Mouse (Mus musculus): ENCODE results near the gene Dap. TPM values are rescaled to one million over a fixed set of nuclear protein-coding genes. Genes with fewer than 3 reads are reported as not detected.

Dap gene
- total RNA-seq, 2 experiments from 2014 or later: 10.0 to 11.7 TPM

DNA sequence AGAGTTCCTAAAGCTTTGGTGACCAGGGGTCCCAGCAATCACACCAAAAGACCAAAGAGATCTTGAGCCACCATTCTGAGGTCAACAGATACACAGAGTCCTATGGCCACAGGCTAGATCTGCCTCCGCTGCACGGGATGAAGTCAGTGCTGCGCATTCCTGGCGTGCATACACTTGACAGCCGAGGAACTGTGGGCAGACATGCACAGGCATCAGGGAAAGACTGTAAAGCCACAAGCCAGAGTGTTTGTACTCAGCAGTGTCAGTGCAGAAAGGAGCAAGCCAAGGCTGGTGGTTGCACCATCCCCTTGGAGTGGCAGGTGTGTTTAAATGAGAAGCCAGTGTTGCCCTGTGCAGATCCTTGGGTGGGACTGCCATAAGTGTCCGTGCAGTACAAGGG lies 31.6 kb downstream of the Dap start:
- no peak for DNase-seq (ENCODE audit: extremely low spot score in 1 of 2, low spot score in 2 of 2)
- intact Hi-C loops (cut with DNase I): loop anchor here (10.0 kb wide), 1 partner anchor 331 kb away; no protein-coding TSS in a partner anchor

GRCm38 (mm10) chr15:31257329-31257728 lies 33.2 kb downstream of the Dap start:
- intact Hi-C loops (cut with DNase I): loop anchor here (10.0 kb wide), 1 partner anchor 333 kb away; no protein-coding TSS in a partner anchor
- peak in 1 of 2 experiments; percentile 15 for DNase-seq (ENCODE audit: extremely low spot score in 1 of 2, low spot score in 2 of 2)

DNA sequence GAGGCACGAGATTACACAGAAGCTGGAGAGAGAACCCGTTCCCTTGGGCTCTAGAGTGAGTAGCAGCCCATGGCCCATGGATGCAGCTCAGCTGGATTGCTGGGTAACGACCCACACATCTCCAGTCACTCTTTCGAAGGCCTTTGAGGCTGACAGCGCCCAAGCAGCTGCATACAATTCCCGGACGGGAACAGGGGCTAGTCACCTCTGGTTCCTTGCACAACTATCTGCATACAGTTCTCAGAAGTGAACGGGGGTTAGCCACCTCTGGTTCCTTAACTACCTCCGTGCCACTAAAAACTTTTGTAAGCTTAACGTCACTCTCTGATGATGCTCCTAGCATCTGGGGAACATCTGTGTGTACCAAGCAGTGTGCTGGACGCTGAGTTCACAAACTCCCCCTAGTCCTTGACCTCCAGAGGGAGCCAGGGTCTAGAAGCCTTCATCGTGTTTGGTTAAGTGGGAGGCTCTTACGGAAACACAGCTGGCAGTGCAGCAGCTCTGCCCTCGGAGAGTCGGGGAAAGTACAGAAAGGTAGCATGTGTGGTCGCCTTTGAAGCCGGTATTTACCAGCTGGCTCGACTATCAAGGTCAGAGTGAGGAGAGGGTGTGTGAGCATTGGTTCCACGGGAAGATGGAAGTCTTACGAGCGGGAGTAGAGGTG lies 34.0 kb downstream of the Dap start:
- DNase-seq (ENCODE audit: extremely low spot score in 1 of 2, low spot score in 2 of 2): no peak
- intact Hi-C loops (cut with DNase I): loop anchor here (10.0 kb wide), 1 partner anchor 333 kb away; no protein-coding TSS in a partner anchor

DNA sequence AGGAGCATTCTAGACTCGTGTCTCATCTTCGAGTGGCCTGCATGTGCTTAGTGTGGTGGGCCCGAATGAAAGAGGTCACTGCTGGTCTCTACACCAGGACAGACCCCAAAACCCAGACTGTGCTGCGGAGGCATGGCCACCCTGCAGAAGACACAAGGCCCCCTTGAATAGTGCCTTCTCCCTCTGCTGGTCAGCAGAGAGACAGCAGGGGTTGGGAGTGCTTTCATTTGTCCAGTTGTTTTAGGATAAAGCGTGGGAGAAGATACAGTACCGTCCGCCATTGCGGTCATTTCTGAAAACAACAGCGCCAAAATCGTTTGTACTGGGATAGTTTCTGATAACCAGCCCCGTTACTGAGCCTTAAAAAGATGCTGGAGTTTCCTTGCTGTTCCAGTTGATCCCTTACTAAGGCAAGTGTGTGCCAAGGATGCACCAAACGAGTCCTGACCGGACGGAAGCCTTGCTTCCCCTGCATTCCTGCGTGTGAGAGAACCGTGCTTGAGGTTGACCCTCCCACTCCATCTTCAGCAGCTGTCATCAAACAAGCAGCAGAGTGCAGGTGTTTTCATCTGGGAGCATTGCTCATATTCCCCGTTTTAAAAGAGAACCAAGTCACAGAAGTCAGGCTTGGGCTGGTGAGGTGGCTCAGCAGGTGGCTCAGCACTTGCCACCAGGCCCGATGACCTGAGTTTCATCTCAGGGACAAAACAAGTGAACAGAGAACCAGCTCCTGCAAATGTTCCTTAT lies 34.8 kb downstream of the Dap start:
- no peak for DNase-seq (ENCODE audit: extremely low spot score in 1 of 2, low spot score in 2 of 2)
- intact Hi-C loops (cut with DNase I): loop anchor here (10.0 kb wide), 1 partner anchor 334 kb away; no protein-coding TSS in a partner anchor

- no peak for DNase-seq (ENCODE audit: extremely low spot score in 1 of 2, low spot score in 2 of 2)
- intact Hi-C loops (cut with DNase I): loop anchor here (10.0 kb wide), 1 partner anchor 1086 kb away; the partner anchor contains the start of gene Ctnnd2
These were observed 37.0 kb downstream of the Dap start for GRCm38 (mm10) chr15:31261094-31261493.

GRCm38 (mm10) chr15:31262361-31262760 lies 38.2 kb downstream of the Dap start:
- DNase-seq (ENCODE audit: extremely low spot score in 1 of 2, low spot score in 2 of 2): no peak
- intact Hi-C loops (cut with DNase I): loop anchor here (10.0 kb wide), 1 partner anchor 1088 kb away; the partner anchor contains the start of gene Ctnnd2

- DNase-seq (ENCODE audit: extremely low spot score in 1 of 2, low spot score in 2 of 2): peak; percentile 78 to 86
- intact Hi-C loops (cut with DNase I): loop anchor here (10.0 kb wide), 1 partner anchor 1090 kb away; the partner anchor contains the start of gene Ctnnd2
These were observed 40.7 kb downstream of the Dap start for GRCm38 (mm10) chr15:31264827-31265226.

- intact Hi-C loops (cut with DNase I): loop anchor here (10.0 kb wide), 1 partner anchor 1091 kb away; the partner anchor contains the start of gene Ctnnd2
- DNase-seq (ENCODE audit: extremely low spot score in 1 of 2, low spot score in 2 of 2): no peak
These were observed 41.3 kb downstream of the Dap start for GRCm38 (mm10) chr15:31265404-31265803.

DNA sequence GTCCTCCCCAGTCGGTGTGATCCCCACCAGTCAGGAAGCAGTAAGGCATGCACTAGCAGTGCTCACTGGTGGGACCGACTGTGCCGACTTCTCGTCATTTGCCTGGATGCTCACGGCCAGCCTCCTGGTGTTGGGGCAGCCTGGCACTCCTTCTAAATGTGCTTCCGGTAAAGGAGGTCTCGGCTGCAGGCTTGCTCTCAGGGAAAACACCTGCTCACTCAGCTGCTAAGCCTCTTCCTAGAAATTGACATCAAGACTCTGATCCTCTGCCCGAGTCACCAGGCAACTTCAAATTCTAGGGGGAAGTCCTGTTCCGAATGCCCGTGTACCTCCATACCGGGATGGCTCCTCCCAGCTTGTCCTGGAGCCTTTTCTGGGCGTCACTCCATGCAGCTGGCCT lies 41.7 kb downstream of the Dap start:
- no peak for DNase-seq (ENCODE audit: extremely low spot score in 1 of 2, low spot score in 2 of 2)
- intact Hi-C loops (cut with DNase I): loop anchor here (10.0 kb wide), 1 partner anchor 1091 kb away; the partner anchor contains the start of gene Ctnnd2

DNA sequence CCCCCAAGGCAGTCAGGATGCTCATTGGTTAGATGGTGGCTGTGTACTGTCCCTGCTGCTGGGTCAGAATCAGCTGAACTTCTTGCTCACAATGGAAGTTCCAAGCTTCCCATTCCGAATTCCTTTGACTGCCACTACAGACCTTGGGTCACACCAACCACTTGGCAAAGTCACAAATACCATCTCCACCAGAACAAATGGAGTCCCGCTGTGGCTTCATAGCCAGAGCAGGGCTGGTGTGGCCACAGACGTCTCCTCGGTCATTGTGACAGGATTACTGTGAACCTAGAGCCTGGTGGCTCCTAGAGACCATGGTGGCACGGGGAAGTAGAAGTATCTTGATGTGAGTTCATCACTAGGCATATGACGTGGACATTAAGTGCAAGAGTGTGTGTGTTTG lies 44.0 kb downstream of the Dap start:
- intact Hi-C loops (cut with DNase I): loop anchor here (10.0 kb wide), 1 partner anchor 1093 kb away; the partner anchor contains the start of gene Ctnnd2
- DNase-seq (ENCODE audit: extremely low spot score in 1 of 2, low spot score in 2 of 2): no peak

DNA sequence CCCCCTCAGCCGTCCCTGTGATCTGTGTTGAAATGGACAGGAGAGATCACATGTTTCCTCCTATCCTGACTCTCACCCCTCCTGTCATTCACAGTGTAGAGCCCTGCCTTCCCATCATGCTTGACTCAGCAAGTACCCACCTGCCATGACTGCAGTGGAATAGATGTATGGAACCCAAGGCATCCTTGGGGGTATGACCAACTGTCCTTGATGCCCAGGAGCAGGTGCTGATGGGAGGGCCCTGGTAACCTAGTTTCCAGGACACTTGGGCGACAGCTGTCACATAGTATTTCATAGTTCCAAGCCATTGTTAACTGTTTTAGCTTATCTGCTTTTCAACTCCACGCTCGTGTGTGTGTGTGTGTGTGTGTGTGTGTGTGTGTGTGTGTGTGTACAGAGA lies 45.4 kb downstream of the Dap start:
- DNase-seq (ENCODE audit: extremely low spot score in 1 of 2, low spot score in 2 of 2): no peak
- intact Hi-C loops (cut with DNase I): loop anchor here (10.0 kb wide), 1 partner anchor 1095 kb away; the partner anchor contains the start of gene Ctnnd2

GRCm38 (mm10) chr15:31272695-31273094 lies 48.6 kb downstream of the Dap start:
- DNase-seq (ENCODE audit: extremely low spot score in 1 of 2, low spot score in 2 of 2): no peak

GRCm38 (mm10) chr15:31273509-31273908 lies 49.4 kb downstream of the Dap start:
- DNase-seq (ENCODE audit: extremely low spot score in 1 of 2, low spot score in 2 of 2): no peak
- intact Hi-C loops (cut with DNase I): no loop called here

More at GRCm38 (mm10) chr15:31272695-31273094, 48.6 kb downstream of the Dap start:
- intact Hi-C loops (cut with DNase I): no loop called here

- DNase-seq (ENCODE audit: extremely low spot score in 1 of 2, low spot score in 2 of 2): no peak
- intact Hi-C loops (cut with DNase I): no loop called here
These were observed 54.0 kb downstream of the Dap start for GRCm38 (mm10) chr15:31278090-31278489.

GRCm38 (mm10) chr15:31279120-31279519 lies 55.0 kb downstream of the Dap start:
- intact Hi-C loops (cut with DNase I): no loop called here

GRCm38 (mm10) chr15:31279577-31280004 lies 55.5 kb downstream of the Dap start:
- intact Hi-C loops (cut with DNase I): no loop called here
- no peak for DNase-seq (ENCODE audit: extremely low spot score in 1 of 2, low spot score in 2 of 2)

More at GRCm38 (mm10) chr15:31279120-31279519, 55.0 kb downstream of the Dap start:
- DNase-seq (ENCODE audit: extremely low spot score in 1 of 2, low spot score in 2 of 2): no peak

DNA sequence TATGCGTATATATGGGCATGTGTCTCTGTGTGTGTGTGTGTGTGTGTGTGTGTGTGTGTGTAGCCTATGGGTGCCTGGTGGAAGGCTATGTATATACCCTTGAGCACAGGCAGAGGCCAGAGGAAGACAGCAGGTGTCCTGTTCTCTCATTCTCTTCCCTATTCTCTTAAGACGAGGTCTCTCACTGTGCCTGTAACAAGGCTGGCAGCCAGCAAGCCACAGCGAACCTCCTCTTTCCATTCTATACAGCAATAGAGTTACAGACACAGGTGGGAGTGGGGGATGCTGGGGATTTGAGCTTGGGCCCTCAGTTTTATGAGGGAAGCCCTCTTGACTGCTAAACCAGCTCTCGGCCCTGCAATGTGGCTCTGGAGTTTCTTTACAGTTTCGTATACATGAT lies 55.9 kb downstream of the Dap start:
- DNase-seq (ENCODE audit: extremely low spot score in 1 of 2, low spot score in 2 of 2): no peak
- intact Hi-C loops (cut with DNase I): no loop called here

- DNase-seq (ENCODE audit: extremely low spot score in 1 of 2, low spot score in 2 of 2): no peak
- intact Hi-C loops (cut with DNase I): no loop called here
These were observed 56.6 kb downstream of the Dap start for GRCm38 (mm10) chr15:31280683-31281082.

DNA sequence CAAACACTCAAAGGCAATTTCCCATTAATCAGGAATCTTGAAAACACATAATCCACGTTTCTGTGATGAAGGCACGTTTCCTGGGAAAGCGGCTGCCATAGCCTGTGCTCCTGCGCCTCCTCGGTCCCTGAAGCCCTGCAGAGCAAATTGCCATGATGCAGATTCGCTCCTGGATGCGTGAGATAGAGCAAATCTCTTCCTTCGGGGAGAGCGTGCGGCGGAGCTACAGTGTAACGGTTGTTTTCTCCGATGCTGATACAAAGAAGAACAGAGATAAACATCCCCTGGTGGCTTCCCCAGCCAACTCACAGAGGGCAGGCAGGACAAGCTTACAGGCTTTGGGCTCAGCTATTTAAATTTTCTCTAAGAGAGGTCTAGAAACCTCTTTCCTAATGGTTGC lies 57.7 kb downstream of the Dap start:
- no peak for DNase-seq (ENCODE audit: extremely low spot score in 1 of 2, low spot score in 2 of 2)
- intact Hi-C loops (cut with DNase I): no loop called here

Measured in left cerebral cortex, postnatal 10 days (tissue).